Mouse (Mus musculus) hematopoietic multipotent progenitor cell, adult 10-12 weeks (in vitro differentiated cells): Measurements from ENCODE around the gene Svs3b. TPM values are rescaled to one million over a fixed set of nuclear protein-coding genes. Genes with fewer than 3 reads are reported as not detected.

ENCODE experiments used
- polyA plus RNA-seq: library from polyadenylated mRNA; stranded (reverse); fragments of >175 nt; gene quantifications from 2 replicates; pipeline ENCODE4 v1.2.3, GENCODE M21; 2012; ENCODE audit warnings: low replicate concordance

Gene Svs3b
- not detected in 2 replicates for polyA plus RNA-seq

GRCm38 (mm10) chr2:164256540-164256939, at the start of gene Svs3b:
Gene Svs3b, minus strand, starts transcription at chr2:164256640.

GRCm38 (mm10) chr2:164288968-164289367, 32.5 kb upstream of the Svs3b start, which contains the start of gene Svs3a:
Gene Svs3a, plus strand, starts transcription at chr2:164289268.

GRCm38 (mm10) chr2:164278359-164278758, 21.9 kb upstream of the Svs3b start, which contains the start of gene Svs4:
Gene Svs4, minus strand, starts transcription at chr2:164278459.

GRCm38 (mm10) chr2:164238366-164238765, 18.1 kb downstream of the Svs3b start, which contains the start of gene Svs2:
Gene Svs2, minus strand, starts transcription at chr2:164238466.

GRCm38 (mm10) chr2:164221522-164221921, 34.9 kb downstream of the Svs3b start, which contains the start of gene Wfdc15b:
Gene Wfdc15b, minus strand, starts transcription at chr2:164221660.

Other genes starting within 250 kb of the Svs3b start
- 0.17 and 0.45 TPM in 2 replicates for gene Pabpc1l, start 231.2 kb downstream of the Svs3b start, polyA plus RNA-seq
- gene Stk4, start 186.3 kb downstream of the Svs3b start, polyA plus RNA-seq: 34.3 and 115 TPM in 2 replicates
- 69.3 and 140 TPM in 2 replicates for gene Tomm34, start 185.5 kb downstream of the Svs3b start, polyA plus RNA-seq
- gene Kcns1, start 85.5 kb downstream of the Svs3b start, polyA plus RNA-seq: 0.16 and 0.60 TPM in 2 replicates
- gene Wfdc5, start 73.9 kb downstream of the Svs3b start, polyA plus RNA-seq: 0.08 TPM in 1 of 2 replicates, not detected in the other
- not detected in 2 replicates for gene Wfdc12, start 66.0 kb downstream of the Svs3b start, polyA plus RNA-seq
- not detected in 2 replicates for gene Wfdc15a, start 56.5 kb downstream of the Svs3b start, polyA plus RNA-seq
- gene Wfdc15b, start 35.0 kb downstream of the Svs3b start, polyA plus RNA-seq: not detected in 2 replicates
- not detected in 2 replicates for gene Svs2, start 18.2 kb downstream of the Svs3b start, polyA plus RNA-seq
- not detected in 2 replicates for gene Svs4, start 21.8 kb upstream of the Svs3b start, polyA plus RNA-seq
- not detected in 2 replicates for gene Svs3a, start 32.6 kb upstream of the Svs3b start, polyA plus RNA-seq
- gene Svs6, start 60.1 kb upstream of the Svs3b start, polyA plus RNA-seq: not detected in 2 replicates
- gene Svs5, start 76.1 kb upstream of the Svs3b start, polyA plus RNA-seq: not detected in 2 replicates
- 21.9 and 55.6 TPM in 2 replicates for gene Slpi, start 132.5 kb upstream of the Svs3b start, polyA plus RNA-seq
- gene Rbpjl, start 146.5 kb upstream of the Svs3b start, polyA plus RNA-seq: 0.39 and 0.58 TPM in 2 replicates
- gene Matn4, start 148.5 kb upstream of the Svs3b start, polyA plus RNA-seq: 0.45 and 0.55 TPM in 2 replicates
- gene Sdc4, start 187.2 kb upstream of the Svs3b start, polyA plus RNA-seq: 6.5 and 51.1 TPM in 2 replicates
- 150 and 241 TPM in 2 replicates for gene Sys1, start 200.3 kb upstream of the Svs3b start, polyA plus RNA-seq
- gene Gm20458, start 204.3 kb upstream of the Svs3b start, polyA plus RNA-seq: 2.5 and 3.3 TPM in 2 replicates
- not detected in 2 replicates for gene Trp53tg5, start 217.1 kb upstream of the Svs3b start, polyA plus RNA-seq
- gene Dbndd2, start 229.5 kb upstream of the Svs3b start, polyA plus RNA-seq: 27.5 and 44.6 TPM in 2 replicates
- 111 and 192 TPM in 2 replicates for gene Pigt, start 240.9 kb upstream of the Svs3b start, polyA plus RNA-seq